Mouse (Mus musculus) spleen, adult 2 months (tissue): ENCODE results near the gene Zmynd19. TPM values are rescaled to one million over a fixed set of nuclear protein-coding genes. Genes with fewer than 3 reads are reported as not detected.

Experiments
- DNase-seq, 2 experiments: peaks; one replicate each; pipeline versions ENCODE4 v3.0.0 to v3.0.0-alpha.2; 2012 to 2021; ENCODE audit warnings: low spot score in 2 of 2, low read depth in 1 of 2
- H3K27ac ChIP-seq: fragments of 200-500 bp; 2 replicates; pipeline ENCODE4 v1.5.1; 2012; ENCODE audit warnings: low read length, inconsistent platforms; ENCODE audit not compliant: insufficient read depth
- H3K27me3 ChIP-seq: fragments of 200-500 bp; 2 replicates; pipeline ENCODE4 v1.6.1; 2012; ENCODE audit warnings: mild to moderate bottlenecking, moderate library complexity, low read length, inconsistent platforms; ENCODE audit not compliant: control insufficient read depth, insufficient read depth
- H3K36me3 ChIP-seq: fragments of 200-500 bp; 2 replicates; pipeline ENCODE4 v1.6.1; 2012; ENCODE audit warnings: mild to moderate bottlenecking, low read length, inconsistent platforms; ENCODE audit not compliant: control insufficient read depth, insufficient read depth
- H3K4me1 ChIP-seq: fragments of 200-500 bp; 2 replicates; pipeline ENCODE4 v1.6.1; 2011; ENCODE audit warnings: inconsistent platforms; ENCODE audit not compliant: control insufficient read depth, insufficient read depth, insufficient read length
- H3K4me3 ChIP-seq: fragments of 200-500 bp; 2 replicates; pipeline ENCODE4 v1.5.1; 2011; ENCODE audit warnings: mild to moderate bottlenecking, inconsistent platforms; ENCODE audit not compliant: insufficient read depth, insufficient read length; ENCODE audit errors: extremely low read depth
- CTCF ChIP-seq: fragments of 200-500 bp; IDR thresholded peaks from 2 replicates; pipeline ENCODE4 v1.5.1; 2011; ENCODE audit warnings: mild to moderate bottlenecking, inconsistent platforms; ENCODE audit not compliant: insufficient read depth, insufficient read length, insufficient replicate concordance; ENCODE audit errors: extremely low read depth
- POLR2A ChIP-seq: fragments of 200-500 bp; IDR thresholded peaks from 2 replicates; pipeline ENCODE4 v1.6.1; 2011; ENCODE audit warnings: low read depth, low read length, inconsistent platforms
- WGBS: fragments of 180-500 bp; shearing (Covaris S2); methylation state at CpG from one replicate; pipeline ENCODE4 v1.1.7; 2018; 5-methylcytosine and 5-hydroxymethylcytosine counted together
- polyA plus RNA-seq: library from polyadenylated mRNA; depleted of rRNA; stranded (reverse); fragments of >200 nt; gene quantifications from 2 replicates; pipeline ENCODE4 v1.2.3, GENCODE M21; 2012

The Zmynd19 gene
- polyA plus RNA-seq, 1 experiment, result 4.9 TPM

- H3K27me3 ChIP-seq, result no peaks in the 10 kb centered on the region
- 0 out of 2 replicates have a peak, but pooled peaks cover 2% of the 10 kb centered on the region for H3K4me1 ChIP-seq
- no peak for TF ChIP-seq POLR2A
- TF ChIP-seq CTCF, result no peak
- WGBS, result 89% methylated on average over 4 of the region's 4 CpGs
- no peak for DNase-seq
- no peak overlapping the region for H3K4me3 ChIP-seq
- H3K27ac ChIP-seq, result no peak overlapping the region
- H3K36me3 ChIP-seq, result no peaks in the 10 kb centered on the region
These were observed 37.4 kb upstream of the Zmynd19 start for GRCm38 (mm10) chr2:24912189-24912588.

- Histone ChIP-seq H3K4me3 (no peak overlapping the region), H3K27ac (no peak overlapping the region), H3K27me3 (no peaks in the 10 kb centered on the region), H3K4me1 (0 out of 2 replicates have a peak, but pooled peaks cover 2% of the 10 kb centered on the region), H3K36me3 (no peaks in the 10 kb centered on the region)
- no peak for TF ChIP-seq POLR2A
- TF ChIP-seq CTCF, result no peak
- DNase-seq, result no peak
These were observed 37.0 kb upstream of the Zmynd19 start for GRCm38 (mm10) chr2:24912589-24912988.

GRCm38 (mm10) chr2:24914762-24915161 lies 34.8 kb upstream of the Zmynd19 start:
- no peak for DNase-seq
- 98% methylated on average over 3 of the region's 3 CpGs for WGBS
- Histone ChIP-seq H3K27me3 (no peaks in the 10 kb centered on the region), H3K36me3 (no peaks in the 10 kb centered on the region), H3K4me1 (peaks cover 2% of the 10 kb centered on the region; the same call in 1 of the 2 replicates), H3K27ac (no peak overlapping the region), H3K4me3 (no peak overlapping the region)
- TF ChIP-seq POLR2A (no peak), CTCF (no peak)

GRCm38 (mm10) chr2:24918930-24919838 lies 30.4 kb upstream of the Zmynd19 start, which contains the start of gene Ehmt1:
Gene Ehmt1 (minus strand): TSS chr2:24919614.
- no peak for TF ChIP-seq CTCF
- TF ChIP-seq POLR2A, result peak; percentile 58
- no peaks in the 10 kb centered on the region for H3K27me3 ChIP-seq
- H3K36me3 ChIP-seq, result no peaks in the 10 kb centered on the region
- peak; percentile 84 to 94 for DNase-seq
- H3K4me3 ChIP-seq, result peak within 1 kb of the TSS; percentile 96
- H3K4me1 ChIP-seq, result peaks cover 2% of the 10 kb centered on the region; the same call in 1 of the 2 replicates
- H3K27ac ChIP-seq, result peak within 1 kb of the TSS; percentile 79
- under 1% methylated on average over 111 of the region's 112 CpGs for WGBS

GRCm38 (mm10) chr2:24919839-24920175 lies 29.8 kb upstream of the Zmynd19 start:
- WGBS, result 12% methylated on average over 8 of the region's 8 CpGs
- Histone ChIP-seq H3K36me3 (0 out of 2 replicates have a peak, but pooled peaks cover under 1% of the 10 kb centered on the region), H3K4me1 (peaks cover 2% of the 10 kb centered on the region; the same call in 1 of the 2 replicates), H3K4me3 (peak overlapping the region; percentile 60), H3K27ac (peak overlapping the region; percentile 69), H3K27me3 (no peaks in the 10 kb centered on the region)
- TF ChIP-seq POLR2A, result no peak
- TF ChIP-seq CTCF, result no peak
- DNase-seq, result no peak

- Histone ChIP-seq H3K36me3 (peaks cover 14% of the 10 kb centered on the region), H3K27ac (no peak overlapping the region), H3K27me3 (no peaks in the 10 kb centered on the region), H3K4me3 (no peak overlapping the region), H3K4me1 (peaks cover 5% of the 10 kb centered on the region)
- no peak for DNase-seq
- WGBS, result 77% methylated on average over 2 of the region's 2 CpGs
- TF ChIP-seq POLR2A (no peak), CTCF (no peak)
These were observed 26.0 kb upstream of the Zmynd19 start for GRCm38 (mm10) chr2:24923561-24923960.

- DNase-seq, result no peak
- 95% methylated on average over 8 of the region's 8 CpGs for WGBS
- Histone ChIP-seq H3K27me3 (no peaks in the 10 kb centered on the region), H3K4me1 (peaks cover 3% of the 10 kb centered on the region; the same call in 1 of the 2 replicates), H3K4me3 (no peak overlapping the region), H3K36me3 (peaks cover 14% of the 10 kb centered on the region), H3K27ac (no peak overlapping the region)
- TF ChIP-seq POLR2A (no peak), CTCF (no peak)
These were observed 24.3 kb upstream of the Zmynd19 start for GRCm38 (mm10) chr2:24925284-24925683.
